Mouse (Mus musculus) layer of hippocampus, postnatal 10 days (tissue): Measurements from ENCODE around the gene Fscn2. TPM values are rescaled to one million over a fixed set of nuclear protein-coding genes. Genes with fewer than 3 reads are reported as not detected.
"Not testable (repeated sequence)": the region's sequence is repeated elsewhere in the genome, so short reads cannot be mapped to it uniquely, and the experiment has no call there.

ENCODE experiments used
- DNase-seq, 2 experiments: peaks; one replicate each; pipeline ENCODE4 v3.0.0; 2021; ENCODE audit warnings: low spot score in 2 of 2
- microRNA-seq, 2 experiments: library from miRNA; unstranded; fragments of <30 nt; microRNA quantifications; one replicate each; pipeline ENCODE4 v1.2.0; 2021
- total RNA-seq, 2 experiments: library from RNA; stranded (reverse); gene quantifications; 2 replicates each; pipeline ENCODE4 v1.2.3; 2021

Gene Fscn2
- total RNA-seq, 2 experiments from 2014 or later: not detected

DNA sequence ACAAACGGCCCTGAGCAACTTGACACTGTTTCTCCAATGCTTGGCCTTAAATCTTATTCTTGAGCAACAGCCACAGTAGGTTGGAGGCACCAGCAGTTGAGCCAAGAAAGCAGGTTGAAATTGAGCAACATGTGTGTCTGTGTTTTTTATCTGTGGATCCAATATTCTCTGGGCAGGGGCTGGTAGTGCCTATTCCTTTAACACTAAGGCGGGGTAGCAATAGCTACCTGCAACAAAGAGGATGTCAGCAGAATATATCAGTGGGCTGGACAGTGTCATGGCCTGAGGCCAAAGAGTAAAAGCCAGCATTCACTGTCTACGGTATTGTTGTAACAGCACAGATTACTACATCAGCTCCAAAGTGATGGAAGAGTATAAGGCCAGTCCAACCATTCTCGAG, 34.3 kb downstream of the Fscn2 start:
- no peak for DNase-seq

DNA sequence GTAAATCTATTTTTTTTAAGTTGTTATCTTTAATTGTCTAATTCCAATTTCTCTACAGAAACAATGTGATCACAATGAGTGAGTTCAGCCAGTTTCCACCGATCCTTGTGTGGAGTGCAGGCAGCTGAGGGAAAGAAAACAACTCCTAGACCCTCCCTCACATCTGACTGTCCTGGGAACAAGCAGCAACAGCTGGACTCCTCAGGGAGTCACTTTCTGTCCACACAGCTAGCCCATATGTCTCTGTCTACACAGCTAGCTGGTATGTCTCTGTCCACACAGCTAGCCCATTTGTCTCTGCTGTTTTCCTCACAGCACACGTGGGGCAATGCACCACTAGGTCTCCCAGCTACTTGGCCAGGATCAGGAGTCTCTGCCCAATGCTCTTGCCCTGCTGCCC, 36.3 kb downstream of the Fscn2 start:
- DNase-seq: no peak

DNA sequence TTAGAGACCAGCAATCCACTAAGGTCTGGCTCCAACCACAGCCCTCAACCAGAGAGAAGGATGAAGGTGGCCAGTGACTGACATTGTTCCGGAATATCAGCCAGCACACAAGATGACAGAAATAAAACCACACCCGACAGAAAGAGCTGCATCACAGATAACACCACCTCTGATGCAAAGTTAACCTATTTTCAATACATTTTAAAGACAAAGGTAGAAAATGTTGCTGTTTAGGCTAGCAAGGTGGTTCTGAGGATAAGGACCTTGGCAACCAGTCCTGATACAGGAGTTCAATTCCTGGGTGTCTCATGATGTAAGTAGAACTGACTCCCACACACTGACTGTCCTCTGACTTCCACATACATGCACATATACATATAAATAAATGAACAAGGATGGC, 38.0 kb downstream of the Fscn2 start:
- DNase-seq: no peak

DNA sequence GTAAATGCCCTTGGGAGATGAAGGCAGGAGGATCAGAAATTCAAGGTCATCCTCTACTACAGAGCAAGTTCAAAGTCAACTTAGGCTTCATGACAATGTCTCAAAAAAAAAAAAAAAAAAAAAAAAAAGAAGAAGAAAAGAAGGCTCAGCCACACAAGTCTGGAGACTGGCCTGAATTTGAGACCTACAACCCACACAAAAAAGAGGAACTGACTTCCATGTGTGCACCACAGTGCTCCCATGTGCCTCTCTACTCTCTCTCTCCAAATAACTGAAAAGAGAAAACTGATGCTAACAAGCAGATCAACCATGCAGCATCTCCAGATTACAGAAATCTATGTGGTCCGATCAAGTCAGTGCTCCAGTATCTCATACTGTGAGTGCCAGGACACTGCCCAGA, 43.5 kb downstream of the Fscn2 start:
- no peak for DNase-seq

DNA sequence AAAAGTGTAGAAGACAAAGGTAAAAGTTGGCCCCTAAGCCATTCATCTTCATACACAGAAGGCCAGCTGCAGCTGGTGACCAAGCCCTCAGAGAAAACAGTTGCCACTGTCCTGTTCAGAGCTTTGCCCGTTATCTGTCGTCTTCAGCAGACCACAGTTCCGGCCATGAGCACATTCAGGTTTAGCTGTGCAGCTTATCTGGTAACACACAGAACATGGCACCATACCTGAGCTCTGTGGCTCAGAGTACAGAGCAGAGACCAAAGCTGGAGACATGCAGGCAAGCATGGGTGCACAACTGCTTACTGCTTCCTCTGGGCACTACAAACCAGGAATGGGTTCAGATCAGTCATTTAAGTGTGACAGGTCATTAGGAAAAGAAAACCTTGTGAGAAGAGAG, 44.5 kb downstream of the Fscn2 start:
- no peak for DNase-seq

DNA sequence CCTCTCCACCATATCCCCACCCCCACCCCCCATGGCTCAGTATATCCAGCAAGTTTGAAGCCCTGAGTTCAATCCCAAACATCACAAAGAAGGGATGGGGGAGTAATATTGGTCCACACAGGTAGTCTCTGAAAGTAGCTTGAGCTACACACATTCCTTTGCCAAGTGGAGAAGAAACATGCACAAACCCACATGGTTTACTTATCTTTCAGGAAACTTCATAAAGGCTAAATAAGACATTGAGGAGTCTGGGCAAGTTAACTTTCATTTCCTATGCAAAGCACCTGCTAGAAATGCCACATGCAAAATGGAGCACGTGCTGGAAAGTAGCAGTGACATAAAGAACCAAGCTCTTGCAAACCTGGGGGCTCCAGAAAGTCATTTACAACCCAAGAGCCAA, 45.1 kb downstream of the Fscn2 start:
- DNase-seq: no peak

DNA sequence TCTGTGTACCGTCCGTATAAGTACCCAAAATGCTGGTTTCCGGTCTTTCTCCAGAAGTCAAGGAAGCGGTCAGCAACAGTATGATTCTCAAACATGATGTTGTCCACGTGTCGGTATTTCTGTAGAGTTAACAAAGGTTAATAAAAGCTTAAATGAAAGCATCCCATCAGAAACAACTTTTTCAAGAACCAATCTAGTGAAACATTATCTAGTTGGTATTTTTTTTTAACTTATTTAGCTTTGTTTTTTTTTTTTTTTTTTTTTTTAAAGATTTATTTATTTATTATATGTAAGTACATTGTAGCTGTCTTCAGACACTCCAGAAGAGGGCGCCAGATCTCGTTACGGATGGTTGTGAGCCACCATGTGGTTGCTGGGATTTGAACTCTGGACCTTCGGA, 52.3 kb downstream of the Fscn2 start:
- not testable (repeated sequence) for DNase-seq

Small RNA genes lying within 50 kb of the gene (microRNA-seq; reads per million reads assigned to microRNA genes)
- gene Gm23419 (0 reads per million in 2 experiments), gene Mir6935 (1.8 reads per million in 2 experiments)

Other genes starting within 250 kb of the Fscn2 start
- 100 to 1,000 TPM; 107 to 123 TPM for gene Slc38a10, start 210.2 kb upstream of the Fscn2 start, total RNA-seq
- 10 to 100 TPM; 21.9 to 26.0 TPM for gene Bahcc1, start 128.6 kb upstream of the Fscn2 start, total RNA-seq
- 1,000 to 10,000 TPM; 2,523 to 2,576 TPM for gene Actg1, start 13.0 kb upstream of the Fscn2 start, total RNA-seq
- gene Faap100, start 17.2 kb downstream of the Fscn2 start, total RNA-seq: 10 to 100 TPM; 58.8 to 62.0 TPM
- gene Nploc4, start 76.2 kb downstream of the Fscn2 start, total RNA-seq: 10 to 100 TPM; 71.2 to 71.4 TPM
- 10 to 100 TPM in 1 of 2 experiments, not detected in 1; 12.5 TPM for gene Tspan10, start 81.1 kb downstream of the Fscn2 start, total RNA-seq
- under 1 TPM; 0.20 to 0.41 TPM for gene Pde6g, start 92.0 kb downstream of the Fscn2 start, total RNA-seq
- 10 to 100 TPM; 10.4 to 10.5 TPM for gene Oxld1, start 96.5 kb downstream of the Fscn2 start, total RNA-seq
- gene Ccdc137, start 96.6 kb downstream of the Fscn2 start, total RNA-seq: 10 to 100 TPM; 26.5 to 27.8 TPM
- 10 to 100 TPM; 57.9 to 61.5 TPM for gene Arl16, start 106.1 kb downstream of the Fscn2 start, total RNA-seq
- 10 to 100 TPM; 76.4 to 82.3 TPM for gene Mrpl12, start 123.1 kb downstream of the Fscn2 start, total RNA-seq
- 10 to 100 TPM; 24.5 to 25.8 TPM for gene Slc25a10, start 130.3 kb downstream of the Fscn2 start, total RNA-seq
- under 1 TPM in 1 of 2 experiments, not detected in 1; 0.18 TPM for gene Gcgr, start 169.2 kb downstream of the Fscn2 start, total RNA-seq
- gene Mcrip1, start 188.2 kb downstream of the Fscn2 start, total RNA-seq: 100 to 1,000 TPM in 1 of 2 experiments, 10 to 100 TPM in 1; 95.4 to 107 TPM
- not detected for gene Ppp1r27, start 189.6 kb downstream of the Fscn2 start, total RNA-seq
- gene P4hb, start 211.7 kb downstream of the Fscn2 start, total RNA-seq: 100 to 1,000 TPM; 153 to 161 TPM
- 100 to 1,000 TPM; 344 to 379 TPM for gene Arhgdia, start 220.1 kb downstream of the Fscn2 start, total RNA-seq
- gene Alyref, start 236.8 kb downstream of the Fscn2 start, total RNA-seq: 10 to 100 TPM; 79.8 to 91.3 TPM
- gene Anapc11, start 236.9 kb downstream of the Fscn2 start, total RNA-seq: 100 to 1,000 TPM in 1 of 2 experiments, 10 to 100 TPM in 1; 93.5 to 107 TPM
- 1 to 10 TPM; 2.2 to 2.4 TPM for gene Npb, start 246.9 kb downstream of the Fscn2 start, total RNA-seq